Mouse (Mus musculus) ES-E14 (cell line): Measurements from ENCODE around the gene Gstm6.

Source experiments
- CHD2 ChIP-seq: IDR thresholded peaks from 2 replicates; pipeline ENCODE4 v1.6.1; 2014; ENCODE audit warnings: mild to moderate bottlenecking, low read depth, low read length, inconsistent platforms
- HCFC1 ChIP-seq: IDR thresholded peaks from 2 replicates; pipeline ENCODE4 v1.6.1; 2012; ENCODE audit warnings: low read length, inconsistent platforms, borderline replicate concordance; ENCODE audit not compliant: insufficient read depth
- ZC3H11A ChIP-seq: IDR thresholded peaks from 2 replicates; pipeline ENCODE4 v1.6.1; 2012; ENCODE audit warnings: low read depth, mild to moderate bottlenecking, inconsistent platforms, low read length, borderline replicate concordance
- ZNF384 ChIP-seq: IDR thresholded peaks from 2 replicates; pipeline ENCODE4 v1.6.1; 2012; ENCODE audit warnings: low read depth, low read length, inconsistent platforms

DNA sequence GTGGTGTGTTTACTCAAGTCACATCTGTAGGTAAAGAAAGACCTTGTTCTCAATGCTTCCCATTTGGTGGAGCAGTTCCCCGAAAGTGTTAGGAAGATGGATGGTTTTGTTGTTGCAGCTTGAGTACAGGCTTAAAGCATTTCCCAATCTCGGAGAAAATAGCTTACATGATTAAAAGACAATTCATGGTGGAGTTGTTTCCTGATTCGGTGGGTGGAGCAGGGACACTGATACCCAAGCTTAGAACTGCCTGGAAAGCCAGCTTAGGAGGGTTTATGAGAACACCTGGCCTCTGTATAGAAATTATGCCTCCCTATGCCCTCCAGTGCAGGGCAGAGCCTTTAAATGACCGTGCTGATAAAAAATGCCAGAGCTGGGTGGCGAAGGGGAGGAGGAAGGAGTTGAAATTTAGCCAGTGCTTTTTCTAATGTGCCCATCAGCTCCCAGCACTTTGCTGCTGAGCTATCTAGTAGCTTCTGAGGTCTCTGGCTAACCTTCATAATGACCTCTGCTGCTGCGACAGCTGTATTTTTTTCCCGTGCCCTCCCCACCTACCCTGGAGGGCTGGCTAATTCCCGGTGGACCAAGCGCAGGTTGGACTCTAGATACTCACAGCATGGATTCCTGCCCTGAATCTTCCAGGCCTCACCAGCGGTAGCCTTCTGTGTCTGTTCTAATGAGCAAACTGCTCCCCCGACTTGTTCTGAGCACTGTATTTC, 42.4 kb downstream of the Gstm6 start:
- TF ChIP-seq ZNF384 (no peak), CHD2 (no peak), ZC3H11A (no peak), HCFC1 (no peak)
